Mouse (Mus musculus): ENCODE data around the gene Fam20a.

- no peak for TF ChIP-seq CTCF (IDR thresholded peaks at IDR 0.05; ENCODE audit: low read depth)
- no peak for TF ChIP-seq EP300 (IDR thresholded peaks at IDR 0.05; ENCODE audit: low read depth)
These were observed 99.5 kb downstream of the Fam20a start for GRCm38 (mm10) chr11:109622518-109623037.

Data from liver, embryonic 14.5 days (tissue).